Mouse (Mus musculus) embryonic facial prominence, embryonic 12.5 days (tissue): Measurements from ENCODE around the gene B4galnt4. TPM values are rescaled to one million over a fixed set of nuclear protein-coding genes. Genes with fewer than 3 reads are reported as not detected.

ENCODE experiments used
- ATAC-seq: fragments of 200-750 bp; cut with Nextera tagmentation; 2 replicates; pipeline ENCODE4 v1.8.0; 2017; ENCODE audit not compliant: insufficient number of reproducible peaks, insufficient read depth, low FRiP score, low TSS enrichment
- H3K27ac ChIP-seq: fragments of 300-500 bp; sonication (generic); 2 replicates; pipeline ENCODE4 v1.5.1; 2016; ENCODE audit warnings: mild to moderate bottlenecking
- H3K27me3 ChIP-seq: fragments of 300-500 bp; sonication (generic); 2 replicates; pipeline ENCODE4 v1.6.1; 2016; ENCODE audit warnings: mild to moderate bottlenecking, moderate library complexity
- H3K36me3 ChIP-seq: fragments of 300-500 bp; sonication (generic); 2 replicates; pipeline ENCODE4 v1.6.1; 2016; ENCODE audit warnings: mild to moderate bottlenecking
- H3K4me1 ChIP-seq: fragments of 300-500 bp; sonication (generic); 2 replicates; pipeline ENCODE4 v1.6.1; 2016
- H3K4me2 ChIP-seq: fragments of 300-500 bp; sonication (generic); replicated peaks from 2 replicates; pipeline ENCODE4 v1.6.1; 2016; ENCODE audit warnings: mild to moderate bottlenecking, moderate library complexity
- H3K4me3 ChIP-seq: fragments of 300-500 bp; sonication (generic); 2 replicates; pipeline ENCODE4 v1.5.1; 2016; ENCODE audit warnings: mild to moderate bottlenecking
- H3K9ac ChIP-seq: fragments of 300-500 bp; sonication (generic); 2 replicates; pipeline ENCODE4 v1.6.1; 2016; ENCODE audit warnings: mild to moderate bottlenecking, moderate library complexity
- H3K9me3 ChIP-seq: fragments of 300-500 bp; sonication (generic); 2 replicates; pipeline ENCODE4 v1.6.1; 2016; ENCODE audit warnings: mild to moderate bottlenecking, moderate library complexity
- WGBS: fragments of 180-500 bp; shearing (Covaris S2); methylation state at CpG from one replicate; pipeline ENCODE4 v1.1.7; 2016; 5-methylcytosine and 5-hydroxymethylcytosine counted together
- polyA plus RNA-seq: library from polyadenylated mRNA; unstranded; fragments of >200 nt; fragmentation: Nextera tagmentation; extraction: Ambion mirVana; gene quantifications from 2 replicates; pipeline ENCODE4 v1.2.1, GENCODE M21; 2016

Gene B4galnt4
- polyA plus RNA-seq, 1 experiment from 2014 or later, result 39.2 TPM

GRCm38 (mm10) chr7:141047581-141048225, 13.2 kb upstream of the B4galnt4 start:
- Histone ChIP-seq H3K9me3 (no peaks in the 10 kb centered on the region), H3K27ac (peak overlapping the region; percentile 69)
- ATAC-seq, result peak; percentile 77

GRCm38 (mm10) chr7:141048226-141049218, 12.4 kb upstream of the B4galnt4 start:
- ATAC-seq, result peak; percentile 85
- Histone ChIP-seq H3K27ac (peak overlapping the region; percentile 69; the same call in 1 of the 2 replicates), H3K9me3 (no peaks in the 10 kb centered on the region), H3K36me3 (no peaks in the 10 kb centered on the region), H3K9ac (peak overlapping the region; percentile 35), H3K4me2 (peak overlapping the region; percentile 67), H3K27me3 (no peaks in the 10 kb centered on the region), H3K4me3 (peak overlapping the region; percentile 30), H3K4me1 (peaks cover 17% of the 10 kb centered on the region; the same call in 1 of the 2 replicates)
- 10% methylated on average over 21 of the region's 21 CpGs for WGBS

More at GRCm38 (mm10) chr7:141047581-141048225, 13.2 kb upstream of the B4galnt4 start:
- Histone ChIP-seq H3K9ac (peak overlapping the region; percentile 35), H3K36me3 (no peaks in the 10 kb centered on the region), H3K4me3 (peak overlapping the region; percentile 30), H3K4me1 (peaks cover 17% of the 10 kb centered on the region; the same call in 1 of the 2 replicates), H3K27me3 (no peaks in the 10 kb centered on the region), H3K4me2 (peak overlapping the region; percentile 67)
- WGBS, result 6% methylated on average over 15 of the region's 19 CpGs

GRCm38 (mm10) chr7:141049326-141049725, 11.6 kb upstream of the B4galnt4 start:
- Histone ChIP-seq H3K4me3 (no peak overlapping the region), H3K27me3 (no peaks in the 10 kb centered on the region), H3K9ac (no peak overlapping the region), H3K9me3 (no peaks in the 10 kb centered on the region), H3K4me1 (peaks cover 17% of the 10 kb centered on the region; the same call in 1 of the 2 replicates), H3K4me2 (no peak overlapping the region), H3K27ac (no peak overlapping the region), H3K36me3 (no peaks in the 10 kb centered on the region)
- no peak for ATAC-seq
- 92% methylated on average over 2 of the region's 2 CpGs for WGBS

GRCm38 (mm10) chr7:141051060-141051685, 9.7 kb upstream of the B4galnt4 start:
- WGBS, result 66% methylated on average over 17 of the region's 17 CpGs
- Histone ChIP-seq H3K4me1 (peaks cover 17% of the 10 kb centered on the region; the same call in 1 of the 2 replicates), H3K27me3 (no peaks in the 10 kb centered on the region), H3K27ac (no peak overlapping the region), H3K4me2 (no peak overlapping the region), H3K9ac (no peak overlapping the region), H3K9me3 (no peaks in the 10 kb centered on the region), H3K36me3 (no peaks in the 10 kb centered on the region), H3K4me3 (no peak overlapping the region)
- no peak for ATAC-seq

- Histone ChIP-seq H3K36me3 (no peaks in the 10 kb centered on the region), H3K4me2 (no peak overlapping the region), H3K4me3 (no peak overlapping the region), H3K27ac (no peak overlapping the region), H3K4me1 (peaks cover 14% of the 10 kb centered on the region; the same call in 1 of the 2 replicates), H3K9ac (no peak overlapping the region), H3K9me3 (no peaks in the 10 kb centered on the region), H3K27me3 (no peaks in the 10 kb centered on the region)
- no peak for ATAC-seq
- 91% methylated on average over 4 of the region's 4 CpGs for WGBS
These were observed 8.9 kb upstream of the B4galnt4 start for GRCm38 (mm10) chr7:141052016-141052415.

- H3K27me3 ChIP-seq, result no peaks in the 10 kb centered on the region
- no peak overlapping the region for H3K9ac ChIP-seq
- no peak for ATAC-seq
- no peak overlapping the region for H3K4me3 ChIP-seq
- 85% methylated on average over 2 of the region's 2 CpGs for WGBS
- no peak overlapping the region for H3K27ac ChIP-seq
- H3K9me3 ChIP-seq, result no peaks in the 10 kb centered on the region
- H3K4me1 ChIP-seq, result peaks cover 10% of the 10 kb centered on the region; the same call in 1 of the 2 replicates
- no peaks in the 10 kb centered on the region for H3K36me3 ChIP-seq
- H3K4me2 ChIP-seq, result no peak overlapping the region
These were observed 8.5 kb upstream of the B4galnt4 start for GRCm38 (mm10) chr7:141052421-141052820.

GRCm38 (mm10) chr7:141055785-141056184, 5.1 kb upstream of the B4galnt4 start:
- no peak for ATAC-seq
- no peak overlapping the region for H3K9ac ChIP-seq
- peaks cover 5% of the 10 kb centered on the region for H3K4me1 ChIP-seq
- no peaks in the 10 kb centered on the region for H3K36me3 ChIP-seq
- H3K4me2 ChIP-seq, result no peak overlapping the region
- WGBS, result 83% methylated on average over 4 of the region's 4 CpGs
- H3K27ac ChIP-seq, result no peak overlapping the region
- H3K4me3 ChIP-seq, result no peak overlapping the region
- H3K27me3 ChIP-seq, result no peaks in the 10 kb centered on the region
- no peaks in the 10 kb centered on the region for H3K9me3 ChIP-seq

- Histone ChIP-seq H3K9ac (no peak overlapping the region), H3K36me3 (no peaks in the 10 kb centered on the region), H3K27ac (no peak overlapping the region), H3K4me3 (no peak overlapping the region), H3K4me1 (peaks cover 11% of the 10 kb centered on the region), H3K27me3 (no peaks in the 10 kb centered on the region), H3K4me2 (no peak overlapping the region), H3K9me3 (no peaks in the 10 kb centered on the region)
- no peak for ATAC-seq
- WGBS, result 90% methylated on average over 6 of the region's 6 CpGs
These were observed 3.9 kb upstream of the B4galnt4 start for GRCm38 (mm10) chr7:141056976-141057375.

- Histone ChIP-seq H3K4me3 (no peak overlapping the region), H3K4me2 (no peak overlapping the region), H3K27me3 (no peaks in the 10 kb centered on the region), H3K9ac (no peak overlapping the region), H3K9me3 (no peaks in the 10 kb centered on the region), H3K36me3 (no peaks in the 10 kb centered on the region), H3K4me1 (peaks cover 12% of the 10 kb centered on the region), H3K27ac (no peak overlapping the region)
- no peak for ATAC-seq
- WGBS, result 86% methylated on average over 1 of the region's 1 CpGs
These were observed 3.4 kb upstream of the B4galnt4 start for GRCm38 (mm10) chr7:141057541-141057940.

- Histone ChIP-seq H3K4me1 (peaks cover 12% of the 10 kb centered on the region), H3K4me3 (no peak overlapping the region), H3K4me2 (no peak overlapping the region), H3K27ac (no peak overlapping the region), H3K27me3 (no peaks in the 10 kb centered on the region), H3K9me3 (no peaks in the 10 kb centered on the region), H3K36me3 (no peaks in the 10 kb centered on the region), H3K9ac (no peak overlapping the region)
- no peak for ATAC-seq
- 86% methylated on average over 14 of the region's 14 CpGs for WGBS
These were observed 2.1 kb upstream of the B4galnt4 start for GRCm38 (mm10) chr7:141058601-141059341.

GRCm38 (mm10) chr7:141059929-141060328, 975 bp upstream of the B4galnt4 start:
- Histone ChIP-seq H3K9me3 (no peaks in the 10 kb centered on the region), H3K4me3 (peak overlapping the region; percentile 79), H3K27ac (no peak overlapping the region), H3K4me2 (peak overlapping the region; percentile 89), H3K27me3 (no peaks in the 10 kb centered on the region), H3K9ac (0 out of 2 replicates have a peak overlapping the region, but pooled peaks have one; percentile 93), H3K4me1 (peaks cover 12% of the 10 kb centered on the region), H3K36me3 (peaks cover 11% of the 10 kb centered on the region)
- no peak for ATAC-seq
- WGBS, result 64% methylated on average over 2 of the region's 2 CpGs
